Mouse (Mus musculus) ES-Bruce4 (cell line): Measurements from ENCODE around the gene Msantd3.

ENCODE experiments used
- CTCF ChIP-seq: IDR thresholded peaks from one replicate; pipeline ENCODE4 v1.8.1; 2011; ENCODE audit warnings: low read depth, low read length
- POLR2A ChIP-seq: IDR thresholded peaks from one replicate; pipeline ENCODE4 v1.8.1; 2011; ENCODE audit warnings: low read length; ENCODE audit not compliant: insufficient read depth

- TF ChIP-seq POLR2A (no peak), CTCF (no peak)
Measured at GRCm38 (mm10) chr4:48592328-48592727, 52.6 kb downstream of the Msantd3 start.
